Mouse (Mus musculus) testis, postnatal 14 days (tissue): ENCODE measurements around the gene Dcn.

ENCODE experiments used
- DNase-seq: peaks from one replicate; pipeline ENCODE4 v3.0.0; 2021; ENCODE audit warnings: low spot score

Dcn gene

GRCm38 (mm10) chr10:97479004-97479766 lies at the start of gene Dcn:
Gene Dcn, plus strand, starts transcription at chr10:97479609.
- peak; percentile 12 for DNase-seq

- no peak for DNase-seq
Observed at GRCm38 (mm10) chr10:97436662-97437061, 42.7 kb upstream of the Dcn start.

- DNase-seq, result no peak
Observed at GRCm38 (mm10) chr10:97442300-97442699, 37.1 kb upstream of the Dcn start.

- no peak for DNase-seq
Observed at GRCm38 (mm10) chr10:97446486-97446885, 32.9 kb upstream of the Dcn start.

- DNase-seq, result no peak
Observed at GRCm38 (mm10) chr10:97452886-97453285, 26.5 kb upstream of the Dcn start.

GRCm38 (mm10) chr10:97453529-97453928 lies 25.9 kb upstream of the Dcn start:
- DNase-seq, result no peak

GRCm38 (mm10) chr10:97456993-97457392 lies 22.4 kb upstream of the Dcn start:
- DNase-seq, result no peak

GRCm38 (mm10) chr10:97466818-97467217 lies 12.6 kb upstream of the Dcn start:
- DNase-seq, result no peak

GRCm38 (mm10) chr10:97469411-97470140 lies 9.8 kb upstream of the Dcn start:
- DNase-seq, result peak; percentile 12

- DNase-seq, result no peak
Observed at GRCm38 (mm10) chr10:97475460-97475859, 3.9 kb upstream of the Dcn start.

- no peak for DNase-seq
Observed at GRCm38 (mm10) chr10:97478259-97478658, 1.1 kb upstream of the Dcn start.

GRCm38 (mm10) chr10:97482150-97482549 lies 2.7 kb downstream of the Dcn start:
- no peak for DNase-seq

- no peak for DNase-seq
Observed at GRCm38 (mm10) chr10:97484049-97484448, 4.6 kb downstream of the Dcn start.

- peak; percentile 12 for DNase-seq
Observed at GRCm38 (mm10) chr10:97485151-97485550, 5.7 kb downstream of the Dcn start.

GRCm38 (mm10) chr10:97486085-97486484 lies 6.7 kb downstream of the Dcn start:
- no peak for DNase-seq

GRCm38 (mm10) chr10:97487269-97487989 lies 8.0 kb downstream of the Dcn start:
- DNase-seq, result no peak

- DNase-seq, result no peak
Observed at GRCm38 (mm10) chr10:97492367-97492980, 13.1 kb downstream of the Dcn start.

- DNase-seq, result no peak
Observed at GRCm38 (mm10) chr10:97497646-97498045, 18.2 kb downstream of the Dcn start.

- no peak for DNase-seq
Observed at GRCm38 (mm10) chr10:97523366-97523765, 44.0 kb downstream of the Dcn start.

GRCm38 (mm10) chr10:97535697-97536096 lies 56.3 kb downstream of the Dcn start:
- DNase-seq, result no peak

- no peak for DNase-seq
Observed at GRCm38 (mm10) chr10:97536921-97537320, 57.5 kb downstream of the Dcn start.

- DNase-seq, result no peak
Observed at GRCm38 (mm10) chr10:97538202-97538601, 58.8 kb downstream of the Dcn start.
